Mouse (Mus musculus): ENCODE data around the gene Tma7.

Gene Tma7

DNA sequence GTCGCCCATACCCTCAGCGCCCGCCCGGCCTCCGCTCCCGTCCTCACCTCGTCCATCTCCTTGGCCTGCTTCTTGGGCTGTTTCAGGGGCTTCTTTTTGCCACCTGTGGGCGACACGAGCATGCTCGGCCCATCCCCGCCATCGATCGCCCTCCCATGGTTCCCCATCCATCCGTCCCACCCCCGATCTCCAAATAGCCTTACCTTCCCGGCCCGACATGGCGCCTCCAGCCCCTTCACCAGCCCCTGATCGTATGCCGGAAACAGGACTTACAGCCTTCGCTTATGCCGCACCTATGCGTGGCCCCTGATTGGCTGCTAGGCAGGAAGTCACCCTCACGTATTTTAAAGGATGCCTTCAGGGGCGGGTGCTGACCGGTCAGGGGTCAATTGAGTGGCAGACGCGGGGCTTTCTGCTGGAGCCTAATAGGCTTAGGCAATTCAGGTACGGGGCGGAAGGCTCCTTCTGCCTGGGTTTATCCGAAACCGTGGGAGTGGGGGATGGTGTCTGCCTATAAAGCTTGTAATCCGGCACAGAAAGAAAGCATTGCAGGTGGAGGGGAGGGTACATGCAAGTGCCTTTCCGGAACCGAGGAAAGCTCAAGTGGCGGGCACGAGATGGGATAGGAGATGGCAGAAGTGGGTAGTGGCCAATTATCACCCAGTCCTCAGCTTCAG lies at the start of gene Tma7, which contains the start of gene Ccdc51:
Gene Tma7 (minus strand): TSS at position 464 of the 677 bp plus-strand sequence.
Gene Ccdc51 (plus strand): TSS at position 370 of the 677 bp plus-strand sequence.
- peak; percentile 87 to 92 for DNase-seq

- no peak for DNase-seq
Measured at GRCm38 (mm10) chr9:109130076-109130475, 47.7 kb upstream of the Tma7 start.

DNA sequence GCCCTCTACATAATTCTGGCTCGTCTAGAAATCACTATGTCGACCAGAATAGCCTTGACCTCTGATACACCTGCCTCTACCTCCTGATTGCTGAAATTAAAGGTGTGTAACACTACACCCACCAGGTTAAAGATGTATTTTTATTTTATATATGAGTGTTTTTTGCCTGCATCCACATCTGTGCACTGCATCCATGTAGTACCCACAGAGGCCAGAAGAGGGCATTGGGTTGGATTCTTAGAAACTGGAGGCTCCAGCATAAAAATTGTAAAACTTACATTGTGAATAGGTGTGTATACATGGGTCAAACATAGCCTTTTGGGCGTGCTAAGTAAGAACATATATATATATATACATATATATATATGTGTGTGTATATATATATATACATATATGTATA lies 45.8 kb upstream of the Tma7 start:
- DNase-seq = peak in 1 of 2 experiments; percentile 59

DNA sequence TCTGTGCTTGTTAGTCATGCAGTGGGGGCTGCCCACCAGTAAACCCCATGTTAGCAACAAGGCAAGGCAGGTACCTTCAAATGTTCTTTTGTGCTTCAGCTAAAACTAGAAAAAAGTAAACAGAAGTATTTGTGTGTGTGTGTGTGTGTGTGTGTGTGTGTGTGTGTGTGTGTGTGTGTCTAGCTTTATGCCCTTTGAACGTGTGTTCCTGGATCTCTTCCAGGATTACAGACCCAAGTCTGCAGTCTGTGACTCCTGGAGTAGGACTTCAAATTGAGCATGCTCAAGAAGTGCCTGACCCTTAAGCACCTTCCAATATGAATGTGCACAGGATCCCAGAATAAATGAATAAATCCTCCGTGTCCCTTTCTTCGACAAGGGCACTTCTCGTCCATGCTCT lies 44.7 kb upstream of the Tma7 start:
- DNase-seq = no peak

- no peak for DNase-seq
Measured at GRCm38 (mm10) chr9:109125481-109125880, 43.1 kb upstream of the Tma7 start.

- DNase-seq = no peak
Measured at GRCm38 (mm10) chr9:109125043-109125442, 42.7 kb upstream of the Tma7 start.

DNA sequence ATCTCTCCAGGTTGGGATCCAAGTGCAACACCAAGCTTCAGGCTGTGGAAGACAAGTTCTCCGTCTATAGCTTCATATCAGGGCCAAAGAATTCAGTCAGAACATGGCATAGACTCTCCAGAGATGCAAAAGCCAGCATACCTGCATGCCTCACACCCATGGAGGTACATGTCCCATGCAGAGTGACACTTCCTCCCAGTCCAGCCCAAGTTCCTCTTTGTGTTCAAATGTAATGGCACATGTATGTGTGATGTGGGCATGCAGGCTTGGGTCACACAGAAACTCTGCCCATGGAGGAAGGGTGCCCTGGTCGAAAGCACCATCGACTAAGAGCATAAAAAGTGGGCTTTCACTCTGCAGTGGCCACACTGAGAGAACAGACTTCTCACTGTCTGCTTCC lies 41.8 kb upstream of the Tma7 start:
- no peak for DNase-seq

DNA sequence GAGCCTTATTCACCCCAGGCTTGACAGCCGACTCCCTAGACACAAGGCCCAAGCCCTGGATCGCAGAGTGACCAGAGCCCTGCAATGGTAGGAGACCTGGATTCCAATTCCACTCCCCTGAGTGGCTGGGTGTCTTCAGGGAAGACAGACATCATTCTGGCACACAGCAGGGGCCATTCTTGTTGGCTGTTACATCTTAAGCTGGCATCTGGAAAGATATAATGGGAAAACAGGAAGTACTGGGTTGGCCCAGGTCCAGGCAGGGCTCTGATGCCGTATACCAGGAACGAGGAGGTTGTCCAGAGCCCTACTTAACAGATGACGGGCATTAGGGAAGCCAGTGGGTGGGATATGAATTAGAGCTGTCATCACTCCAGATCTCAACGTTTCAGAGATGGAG lies 40.9 kb upstream of the Tma7 start:
- no peak for DNase-seq

DNA sequence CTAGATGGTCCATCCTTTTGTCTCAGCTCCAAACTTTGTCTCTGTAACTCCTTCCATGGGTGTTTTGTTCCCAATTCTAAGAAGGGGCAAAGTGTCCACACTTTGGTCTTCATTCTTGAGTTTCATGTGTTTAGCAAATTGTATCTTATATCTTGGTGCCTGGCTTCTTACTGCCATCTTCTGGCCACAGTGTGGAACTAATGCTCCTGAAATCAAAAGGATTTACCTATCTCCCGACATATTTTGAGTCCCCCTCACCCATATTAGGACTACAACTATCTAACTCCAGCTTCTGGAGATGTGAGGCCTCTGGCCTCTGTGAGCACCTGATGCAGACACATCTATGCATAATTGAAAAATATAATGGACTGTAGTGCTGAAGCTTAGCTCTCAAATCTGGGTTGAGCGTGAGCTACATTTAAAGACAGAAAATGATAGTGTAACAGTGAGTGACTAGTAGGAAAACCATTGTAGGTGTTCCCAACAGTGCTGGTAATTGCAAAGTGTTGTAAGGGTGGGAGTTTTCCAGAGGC lies 40.2 kb upstream of the Tma7 start:
- peak in 1 of 2 experiments; percentile 47 for DNase-seq

DNA sequence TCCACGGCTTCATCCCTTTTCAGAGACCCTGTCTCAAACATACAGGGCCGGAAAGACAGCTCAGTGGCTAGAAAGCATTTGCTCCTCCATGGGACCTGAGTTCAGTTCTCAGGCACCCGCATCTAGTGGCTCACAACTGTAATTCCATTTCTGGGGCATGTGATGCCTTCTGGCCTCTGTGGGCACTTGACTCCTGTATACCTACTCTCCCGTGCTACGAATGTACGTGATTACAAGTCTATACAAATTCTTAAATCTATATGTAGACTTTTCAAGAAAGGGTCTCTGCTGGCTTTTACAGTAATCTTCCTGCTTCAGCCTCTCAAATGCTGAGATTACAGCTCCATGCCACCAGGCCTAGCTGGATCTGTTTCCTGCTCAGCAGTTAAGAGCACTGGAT lies 38.6 kb upstream of the Tma7 start:
- DNase-seq = no peak

- DNase-seq = no peak
Measured at GRCm38 (mm10) chr9:109119571-109119970, 37.2 kb upstream of the Tma7 start.

GRCm38 (mm10) chr9:109118106-109118505 lies 35.7 kb upstream of the Tma7 start:
- DNase-seq = peak; percentile 59 to 73

DNA sequence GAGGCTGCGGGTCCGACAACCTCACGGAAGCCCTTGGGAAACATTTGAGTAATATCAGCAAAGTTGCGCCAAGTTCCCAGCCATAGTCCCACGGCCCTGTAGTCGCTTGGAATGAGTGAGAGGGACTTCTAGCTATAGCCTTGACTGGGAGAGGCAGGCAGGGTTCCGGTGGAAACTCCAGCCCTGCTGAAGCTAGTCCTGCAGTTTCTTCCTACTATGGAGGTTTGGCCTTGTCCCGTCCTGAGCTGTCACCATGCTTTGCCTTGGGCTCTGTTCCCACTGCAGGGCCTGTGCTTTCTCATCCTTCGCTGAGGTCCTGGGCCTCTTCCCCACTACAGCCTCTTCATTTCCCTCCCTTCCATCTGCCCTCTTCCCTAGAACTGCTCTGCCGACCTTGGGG lies 33.8 kb upstream of the Tma7 start:
- DNase-seq = no peak

- DNase-seq = no peak
Measured at GRCm38 (mm10) chr9:109114871-109115270, 32.5 kb upstream of the Tma7 start.

DNA sequence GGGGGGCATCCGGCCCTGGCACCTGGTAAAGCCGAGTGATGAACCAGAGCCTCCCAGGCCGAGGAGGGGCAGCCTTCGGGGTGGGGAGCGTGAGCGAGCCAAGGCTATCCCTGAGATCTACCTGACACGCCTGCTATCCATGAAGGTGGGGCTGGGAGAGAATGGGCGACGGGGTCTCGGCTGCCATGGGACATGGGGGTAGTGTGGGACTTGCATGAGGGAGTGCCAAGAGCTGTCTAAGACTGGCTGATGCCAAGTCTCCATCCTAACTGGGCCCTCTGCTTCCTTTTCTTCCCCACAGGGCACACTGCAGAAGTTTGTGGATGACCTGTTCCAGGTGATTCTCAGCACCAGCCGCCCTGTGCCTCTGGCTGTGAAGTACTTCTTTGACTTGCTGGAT lies 31.9 kb upstream of the Tma7 start:
- no peak for DNase-seq

- no peak for DNase-seq
Measured at GRCm38 (mm10) chr9:109113331-109113730, 30.9 kb upstream of the Tma7 start.

DNA sequence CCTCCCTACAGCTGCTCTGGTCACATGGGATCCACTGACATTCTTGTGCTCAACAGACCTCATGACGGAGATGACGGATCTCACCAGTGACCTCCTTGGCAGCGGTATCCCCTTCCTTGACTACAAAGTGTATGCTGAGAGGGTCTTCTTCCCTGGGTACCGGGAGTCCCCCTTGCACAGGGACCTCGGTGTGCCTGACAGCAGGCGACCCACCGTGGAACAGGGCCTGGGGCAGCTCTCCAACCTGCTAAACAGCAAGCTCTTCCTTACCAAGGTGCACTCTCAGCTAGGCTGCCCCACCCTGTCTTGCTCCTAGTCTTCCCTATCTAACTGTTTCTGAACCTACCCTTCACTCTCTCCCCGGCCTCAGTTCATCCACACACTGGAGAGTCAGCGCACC lies 29.2 kb upstream of the Tma7 start:
- no peak for DNase-seq

DNA sequence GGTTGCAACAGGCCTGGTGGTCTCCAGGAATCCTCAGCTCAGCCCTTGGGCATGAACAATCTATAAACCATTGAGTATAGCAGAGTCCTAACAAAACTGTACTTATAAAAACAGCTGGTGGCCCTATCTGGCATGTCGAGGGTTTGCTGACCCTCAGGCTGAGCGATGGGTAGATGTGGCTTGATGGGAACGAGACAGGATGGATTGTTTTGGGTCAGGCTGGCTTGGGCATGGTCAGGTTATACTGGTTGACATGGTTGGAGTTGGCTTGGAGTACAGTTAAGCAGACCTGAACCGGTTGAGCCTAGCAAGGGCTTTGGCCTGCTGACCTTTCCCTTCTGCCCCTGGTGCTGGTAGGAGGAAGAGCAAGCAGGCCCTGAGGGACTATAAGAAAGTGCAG lies 28.7 kb upstream of the Tma7 start:
- DNase-seq = no peak

DNA sequence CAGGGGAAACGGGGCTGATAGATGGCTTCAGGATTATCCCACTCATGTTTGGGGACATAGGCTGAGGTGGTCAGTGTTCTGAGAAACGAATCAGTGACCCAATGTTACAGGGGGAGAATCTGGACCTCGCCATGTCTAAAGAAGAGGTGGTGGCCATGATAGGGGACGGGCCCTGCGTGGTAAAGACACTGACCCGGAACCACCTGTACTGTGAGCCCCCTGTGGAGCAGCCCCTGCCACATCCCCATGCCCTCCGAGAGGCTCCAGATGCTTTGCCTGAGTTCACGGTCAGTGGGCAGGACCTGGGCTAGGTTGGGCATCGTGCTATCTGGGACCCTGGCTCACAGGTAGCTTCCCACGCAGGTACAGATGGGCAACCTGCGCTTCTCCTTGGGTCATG lies 27.9 kb upstream of the Tma7 start:
- peak in 1 of 2 experiments; percentile 18 for DNase-seq

DNA sequence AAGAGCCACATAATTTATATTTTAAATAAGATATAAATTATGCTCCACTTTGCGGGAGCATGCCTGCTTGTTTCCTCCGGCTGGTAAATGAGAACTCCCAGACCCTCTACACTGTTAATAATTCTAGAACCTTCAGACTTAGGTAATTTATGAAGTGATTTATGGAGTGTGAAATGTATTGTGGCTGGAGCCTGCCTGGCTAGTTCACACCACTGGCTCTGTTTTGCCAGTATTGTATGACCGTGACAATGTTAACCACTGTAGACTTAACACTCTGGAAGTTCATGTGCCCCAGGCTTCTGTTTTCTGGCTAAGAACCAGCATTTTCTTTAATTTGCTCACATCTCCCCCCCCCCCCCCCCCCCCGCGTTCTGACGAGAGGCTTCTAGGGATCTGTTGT lies 25.0 kb upstream of the Tma7 start:
- no peak for DNase-seq

GRCm38 (mm10) chr9:109105648-109106047 lies 23.3 kb upstream of the Tma7 start:
- no peak for DNase-seq

DNA sequence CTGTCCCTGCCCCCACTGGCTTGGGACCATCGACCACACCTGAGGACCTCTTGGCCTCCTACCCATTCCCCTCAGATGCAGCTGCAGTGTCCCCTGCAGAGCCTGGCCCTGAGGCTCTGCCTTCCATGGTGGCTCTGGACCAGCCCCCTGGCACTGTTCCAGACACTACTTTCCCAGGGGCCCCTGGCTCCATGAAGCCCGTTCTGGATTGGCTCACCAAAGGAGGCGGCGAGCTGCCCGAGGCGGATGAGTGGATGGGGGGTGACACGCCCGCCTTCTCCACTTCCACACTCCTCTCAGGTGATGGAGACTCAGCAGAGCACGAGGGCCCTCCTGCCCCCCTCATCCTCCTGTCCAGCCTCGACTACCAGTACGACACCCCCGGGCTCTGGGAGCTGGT lies 22.6 kb upstream of the Tma7 start:
- DNase-seq = peak; percentile 38 to 64

DNA sequence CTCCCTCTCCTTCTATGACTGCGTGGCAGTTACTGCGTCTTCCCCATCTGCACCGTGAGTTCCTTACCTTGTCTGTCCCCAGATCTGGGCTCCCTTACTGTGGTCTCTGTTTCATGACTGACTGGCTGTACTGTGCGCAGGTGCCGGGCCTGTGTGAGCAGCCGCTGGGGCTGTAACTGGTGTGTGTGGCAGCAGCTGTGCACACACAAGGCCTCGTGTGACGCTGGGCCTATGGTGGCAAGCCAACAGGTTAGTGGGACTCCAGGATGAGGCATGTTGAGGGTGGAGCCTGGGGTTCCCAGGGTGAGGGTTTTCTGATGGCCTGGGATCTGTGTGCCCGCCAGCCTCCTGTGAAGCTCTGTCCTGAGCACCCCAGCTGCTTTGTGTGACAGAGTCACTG lies 21.7 kb upstream of the Tma7 start:
- peak in 1 of 2 experiments; percentile 20 for DNase-seq

- DNase-seq = peak in 1 of 2 experiments; percentile 40
Measured at GRCm38 (mm10) chr9:109103250-109103649, 20.9 kb upstream of the Tma7 start.

DNA sequence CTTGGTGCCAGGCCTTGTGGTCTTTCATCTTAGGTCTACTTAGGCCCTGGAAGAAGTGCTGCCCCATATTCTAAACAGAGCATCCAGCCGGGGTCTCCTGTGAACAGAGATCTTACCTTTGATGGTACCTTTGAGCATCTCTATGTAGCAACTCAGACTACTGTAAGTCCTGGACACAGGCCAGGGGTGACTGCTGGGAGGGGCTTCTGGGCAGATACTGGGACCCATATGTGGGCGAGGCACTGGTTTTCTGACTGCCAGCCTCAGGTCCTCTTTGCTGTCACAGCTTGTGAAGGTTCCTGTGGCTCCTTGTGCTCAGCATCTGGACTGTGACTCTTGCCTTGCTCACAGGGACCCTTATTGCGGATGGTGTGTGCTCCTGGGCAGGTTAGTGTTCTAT lies 20.2 kb upstream of the Tma7 start:
- no peak for DNase-seq
